Mouse (Mus musculus): ENCODE results near the gene C130032M10Rik. TPM values are rescaled to one million over a fixed set of nuclear protein-coding genes. Genes with fewer than 3 reads are reported as not detected.

Gene C130032M10Rik
- polyA plus RNA-seq (2012; rRNA removed) = not detected in 2 replicates

GRCm38 (mm10) chr9:114515364-114515763, at the start of gene C130032M10Rik:
C130032M10Rik (plus strand) TSS chr9:114515697.
- no peak for TF ChIP-seq POLR2A (IDR thresholded peaks at IDR 0.05; ENCODE audit: borderline replicate concordance, extremely low read depth, insufficient read depth, insufficient read length, poor library complexity, severe bottlenecking)

GRCm38 (mm10) chr9:114466871-114467270, 48.6 kb upstream of the C130032M10Rik start:
- DNase-seq (ENCODE audit: low read depth) = no peak
- no peak for TF ChIP-seq CTCF (IDR thresholded peaks at IDR 0.05; ENCODE audit: borderline replicate concordance, extremely low read depth, insufficient read depth, insufficient read length)
- no peak for TF ChIP-seq POLR2A (IDR thresholded peaks at IDR 0.05; ENCODE audit: borderline replicate concordance, extremely low read depth, insufficient read depth, insufficient read length, poor library complexity, severe bottlenecking)

More at GRCm38 (mm10) chr9:114515364-114515763, at the start of gene C130032M10Rik:
- DNase-seq (ENCODE audit: low read depth) = peak; percentile 22

GRCm38 (mm10) chr9:114468217-114468616, 47.3 kb upstream of the C130032M10Rik start:
- TF ChIP-seq CTCF (IDR thresholded peaks at IDR 0.05; ENCODE audit: borderline replicate concordance, extremely low read depth, insufficient read depth, insufficient read length) (no peak), POLR2A (IDR thresholded peaks at IDR 0.05; ENCODE audit: borderline replicate concordance, extremely low read depth, insufficient read depth, insufficient read length, poor library complexity, severe bottlenecking) (no peak)
- no peak for DNase-seq (ENCODE audit: low read depth)

- TF ChIP-seq POLR2A (IDR thresholded peaks at IDR 0.05; ENCODE audit: borderline replicate concordance, extremely low read depth, insufficient read depth, insufficient read length, poor library complexity, severe bottlenecking) (no peak), CTCF (IDR thresholded peaks at IDR 0.05; ENCODE audit: borderline replicate concordance, extremely low read depth, insufficient read depth, insufficient read length) (no peak)
- DNase-seq (ENCODE audit: low read depth) = no peak
Observed at GRCm38 (mm10) chr9:114468701-114469100, 46.8 kb upstream of the C130032M10Rik start.

GRCm38 (mm10) chr9:114471892-114472291, 43.6 kb upstream of the C130032M10Rik start:
- no peak for DNase-seq (ENCODE audit: low read depth)
- TF ChIP-seq CTCF (IDR thresholded peaks at IDR 0.05; ENCODE audit: borderline replicate concordance, extremely low read depth, insufficient read depth, insufficient read length) = no peak
- no peak for TF ChIP-seq POLR2A (IDR thresholded peaks at IDR 0.05; ENCODE audit: borderline replicate concordance, extremely low read depth, insufficient read depth, insufficient read length, poor library complexity, severe bottlenecking)

- TF ChIP-seq POLR2A (IDR thresholded peaks at IDR 0.05; ENCODE audit: borderline replicate concordance, extremely low read depth, insufficient read depth, insufficient read length, poor library complexity, severe bottlenecking) = no peak
- TF ChIP-seq CTCF (IDR thresholded peaks at IDR 0.05; ENCODE audit: borderline replicate concordance, extremely low read depth, insufficient read depth, insufficient read length) = no peak
- no peak for DNase-seq (ENCODE audit: low read depth)
Observed at GRCm38 (mm10) chr9:114477019-114477418, 38.5 kb upstream of the C130032M10Rik start.

- DNase-seq (ENCODE audit: low read depth) = no peak
- TF ChIP-seq POLR2A (IDR thresholded peaks at IDR 0.05; ENCODE audit: borderline replicate concordance, extremely low read depth, insufficient read depth, insufficient read length, poor library complexity, severe bottlenecking) (no peak), CTCF (IDR thresholded peaks at IDR 0.05; ENCODE audit: borderline replicate concordance, extremely low read depth, insufficient read depth, insufficient read length) (no peak)
Observed at GRCm38 (mm10) chr9:114480940-114481339, 34.6 kb upstream of the C130032M10Rik start.

- TF ChIP-seq CTCF (IDR thresholded peaks at IDR 0.05; ENCODE audit: borderline replicate concordance, extremely low read depth, insufficient read depth, insufficient read length) (no peak), POLR2A (IDR thresholded peaks at IDR 0.05; ENCODE audit: borderline replicate concordance, extremely low read depth, insufficient read depth, insufficient read length, poor library complexity, severe bottlenecking) (no peak)
- DNase-seq (ENCODE audit: low read depth) = no peak
Observed at GRCm38 (mm10) chr9:114484771-114485170, 30.7 kb upstream of the C130032M10Rik start.

GRCm38 (mm10) chr9:114486808-114487207, 28.7 kb upstream of the C130032M10Rik start:
- no peak for DNase-seq (ENCODE audit: low read depth)
- TF ChIP-seq POLR2A (IDR thresholded peaks at IDR 0.05; ENCODE audit: borderline replicate concordance, extremely low read depth, insufficient read depth, insufficient read length, poor library complexity, severe bottlenecking) (no peak), CTCF (IDR thresholded peaks at IDR 0.05; ENCODE audit: borderline replicate concordance, extremely low read depth, insufficient read depth, insufficient read length) (no peak)

GRCm38 (mm10) chr9:114487481-114488258, 27.8 kb upstream of the C130032M10Rik start:
- TF ChIP-seq POLR2A (IDR thresholded peaks at IDR 0.05; ENCODE audit: borderline replicate concordance, extremely low read depth, insufficient read depth, insufficient read length, poor library complexity, severe bottlenecking) (no peak), CTCF (IDR thresholded peaks at IDR 0.05; ENCODE audit: borderline replicate concordance, extremely low read depth, insufficient read depth, insufficient read length) (no peak)
- DNase-seq (ENCODE audit: low read depth) = no peak

- no peak for TF ChIP-seq POLR2A (IDR thresholded peaks at IDR 0.05; ENCODE audit: borderline replicate concordance, extremely low read depth, insufficient read depth, insufficient read length, poor library complexity, severe bottlenecking)
- no peak for TF ChIP-seq CTCF (IDR thresholded peaks at IDR 0.05; ENCODE audit: borderline replicate concordance, extremely low read depth, insufficient read depth, insufficient read length)
- no peak for DNase-seq (ENCODE audit: low read depth)
Observed at GRCm38 (mm10) chr9:114496469-114496868, 19.0 kb upstream of the C130032M10Rik start.

GRCm38 (mm10) chr9:114498218-114498617, 17.3 kb upstream of the C130032M10Rik start:
- TF ChIP-seq POLR2A (IDR thresholded peaks at IDR 0.05; ENCODE audit: borderline replicate concordance, extremely low read depth, insufficient read depth, insufficient read length, poor library complexity, severe bottlenecking) (no peak), CTCF (IDR thresholded peaks at IDR 0.05; ENCODE audit: borderline replicate concordance, extremely low read depth, insufficient read depth, insufficient read length) (peak; percentile 85)

More at GRCm38 (mm10) chr9:114498218-114498617, 17.3 kb upstream of the C130032M10Rik start:
- DNase-seq (ENCODE audit: low read depth) = peak; percentile 82

All from brain, embryonic 14.5 days (tissue).